Mouse (Mus musculus) kidney, adult 2 months (tissue): ENCODE measurements around the gene Tenm3. TPM values are rescaled to one million over a fixed set of nuclear protein-coding genes. Genes with fewer than 3 reads are reported as not detected.

Source experiments
- DNase-seq: peaks from one replicate; pipeline ENCODE4 v3.0.0; 2021
- H3K27ac ChIP-seq: fragments of 200-500 bp; 2 replicates; pipeline ENCODE4 v1.5.1; 2012; ENCODE audit warnings: low read depth, low read length, control low read depth, inconsistent platforms; ENCODE audit not compliant: insufficient read depth
- H3K27me3 ChIP-seq: fragments of 200-500 bp; replicated peaks from 2 replicates; pipeline ENCODE4 v1.6.1; 2012; ENCODE audit warnings: mild to moderate bottlenecking, moderate library complexity, low read length, inconsistent platforms; ENCODE audit not compliant: control insufficient read depth, insufficient read depth
- H3K36me3 ChIP-seq: fragments of 200-500 bp; 2 replicates; pipeline ENCODE4 v1.6.1; 2012; ENCODE audit warnings: mild to moderate bottlenecking, moderate library complexity, low read length, inconsistent platforms; ENCODE audit not compliant: control insufficient read depth, insufficient read depth
- H3K4me1 ChIP-seq: fragments of 200-500 bp; 2 replicates; pipeline ENCODE4 v1.6.1; 2011; ENCODE audit warnings: low read length; ENCODE audit not compliant: control insufficient read depth, insufficient read depth
- H3K4me3 ChIP-seq: fragments of 200-500 bp; 2 replicates; pipeline ENCODE4 v1.5.1; 2011; ENCODE audit warnings: mild to moderate bottlenecking, low read depth, low read length, control low read depth; ENCODE audit not compliant: insufficient read depth
- CTCF ChIP-seq: fragments of 200-500 bp; conservative IDR thresholded peaks from 2 replicates; pipeline ENCODE4 v1.5.1; 2011; ENCODE audit warnings: low read depth, mild to moderate bottlenecking, control low read depth, low read length, moderate library complexity, mixed read lengths; ENCODE audit not compliant: insufficient read depth, insufficient read length
- POLR2A ChIP-seq: fragments of 200-500 bp; IDR thresholded peaks from one replicate; pipeline ENCODE4 v1.6.1; 2011; ENCODE audit warnings: low read depth, low read length, control low read depth
- WGBS: fragments of 180-500 bp; shearing (Covaris S2); methylation state at CpG from one replicate; pipeline ENCODE4 v1.1.7; 2018; 5-methylcytosine and 5-hydroxymethylcytosine counted together
- polyA plus RNA-seq: library from polyadenylated mRNA; depleted of rRNA; stranded (reverse); fragments of >200 nt; gene quantifications from 2 replicates; pipeline ENCODE4 v1.2.3, GENCODE M21; 2012

The Tenm3 gene
- polyA plus RNA-seq, 1 experiment = 2.0 TPM

GRCm38 (mm10) chr8:48567929-48568607 lies 275.7 kb downstream of the Tenm3 start:
- Histone ChIP-seq H3K4me1 (no peaks in the 10 kb centered on the region), H3K4me3 (no peak overlapping the region), H3K36me3 (no peaks in the 10 kb centered on the region), H3K27me3 (no peaks in the 10 kb centered on the region), H3K27ac (no peak overlapping the region)
- no peak for DNase-seq
- no peak for TF ChIP-seq CTCF
- TF ChIP-seq POLR2A = no peak
- WGBS = 72% methylated on average over 10 of the region's 10 CpGs

- H3K27me3 ChIP-seq = 0 out of 2 replicates have a peak, but pooled peaks cover 1% of the 10 kb centered on the region
- no peak for DNase-seq
- TF ChIP-seq CTCF (0 out of 2 replicates have a peak, but pooled peaks have one; percentile 11), POLR2A (no peak)
- H3K4me3 ChIP-seq = no peak overlapping the region
- 68% methylated on average over 9 of the region's 9 CpGs for WGBS
- H3K36me3 ChIP-seq = no peaks in the 10 kb centered on the region
- H3K27ac ChIP-seq = no peak overlapping the region
- no peaks in the 10 kb centered on the region for H3K4me1 ChIP-seq
These were observed 283.5 kb downstream of the Tenm3 start for GRCm38 (mm10) chr8:48560227-48560626.

GRCm38 (mm10) chr8:48555546-48556141 lies 288.1 kb downstream of the Tenm3 start:
- Histone ChIP-seq H3K27me3 (peaks cover 4% of the 10 kb centered on the region; the same call in 1 of the 2 replicates), H3K36me3 (no peaks in the 10 kb centered on the region), H3K27ac (no peak overlapping the region), H3K4me1 (no peaks in the 10 kb centered on the region), H3K4me3 (peak overlapping the region; percentile 51)
- DNase-seq = peak; percentile 9
- under 1% methylated on average over 55 of the region's 55 CpGs for WGBS
- TF ChIP-seq CTCF (no peak), POLR2A (no peak)

- no peak for TF ChIP-seq CTCF
- TF ChIP-seq POLR2A = no peak
- Histone ChIP-seq H3K4me3 (peak overlapping the region; percentile 51), H3K4me1 (no peaks in the 10 kb centered on the region), H3K27me3 (peaks cover 4% of the 10 kb centered on the region; the same call in 1 of the 2 replicates), H3K27ac (no peak overlapping the region), H3K36me3 (no peaks in the 10 kb centered on the region)
- DNase-seq = peak; percentile 47
- WGBS = 1% methylated on average over 86 of the region's 86 CpGs
These were observed 288.8 kb downstream of the Tenm3 start for GRCm38 (mm10) chr8:48554762-48555545.

GRCm38 (mm10) chr8:48553791-48554288 lies 289.9 kb downstream of the Tenm3 start:
- Histone ChIP-seq H3K4me3 (no peak overlapping the region; the same call in 1 of the 2 replicates), H3K4me1 (no peaks in the 10 kb centered on the region), H3K27ac (no peak overlapping the region), H3K36me3 (no peaks in the 10 kb centered on the region), H3K27me3 (peaks cover 4% of the 10 kb centered on the region; the same call in 1 of the 2 replicates)
- TF ChIP-seq CTCF (no peak), POLR2A (no peak)
- peak; percentile 14 for DNase-seq
- WGBS = 18% methylated on average over 9 of the region's 9 CpGs

- H3K4me3 ChIP-seq = no peak overlapping the region
- no peak for TF ChIP-seq CTCF
- TF ChIP-seq POLR2A = no peak
- no peak for DNase-seq
- H3K4me1 ChIP-seq = no peaks in the 10 kb centered on the region
- peaks cover 4% of the 10 kb centered on the region; the same call in 1 of the 2 replicates for H3K27me3 ChIP-seq
- no peak overlapping the region for H3K27ac ChIP-seq
- 84% methylated on average over 2 of the region's 2 CpGs for WGBS
- H3K36me3 ChIP-seq = no peaks in the 10 kb centered on the region
These were observed 291.4 kb downstream of the Tenm3 start for GRCm38 (mm10) chr8:48552306-48552705.
